Mouse (Mus musculus) MEL (cell line): Measurements from ENCODE around the gene Ddah1.

Experiments
- BHLHE40 ChIP-seq: IDR thresholded peaks from 2 replicates; pipeline ENCODE4 v1.6.1; 2012; ENCODE audit warnings: low read depth, mild to moderate bottlenecking, inconsistent platforms, low read length, improper control_type of control experiment, borderline replicate concordance
- CHD2 ChIP-seq: IDR thresholded peaks from 2 replicates; pipeline ENCODE4 v1.6.1; 2011; ENCODE audit warnings: low read length, improper control_type of control experiment
- CTCF ChIP-seq, 3 experiments: IDR thresholded peaks in 2 of 3; conservative IDR thresholded peaks in 1 of 3; 2 replicates each; pipeline ENCODE4 v1.5.1; 2011 to 2012; ENCODE audit warnings: low read length in 3 of 3, low read depth in 2 of 3, mild to moderate bottlenecking in 2 of 3, improper control_type of control experiment in 1 of 3, inconsistent platforms in 1 of 3, mixed read lengths in 1 of 3, moderate library complexity in 1 of 3; ENCODE audit not compliant: control insufficient read depth in 1 of 3, insufficient read depth in 1 of 3, poor library complexity in 1 of 3, severe bottlenecking in 1 of 3
- EP300 ChIP-seq, 2 experiments: IDR thresholded peaks; 2 replicates each; pipeline ENCODE4 v1.6.1; 2011; ENCODE audit warnings: improper control_type of control experiment in 2 of 2, low read length in 2 of 2, low read depth in 1 of 2, mild to moderate bottlenecking in 1 of 2
- HCFC1 ChIP-seq: IDR thresholded peaks from 2 replicates; pipeline ENCODE4 v1.6.1; 2012; ENCODE audit warnings: low read depth, mild to moderate bottlenecking, inconsistent platforms, low read length, improper control_type of control experiment, moderate library complexity
- MAFK ChIP-seq: IDR thresholded peaks from 2 replicates; pipeline ENCODE4 v1.6.1; 2011; ENCODE audit warnings: low read depth, mild to moderate bottlenecking, low read length, improper control_type of control experiment, borderline replicate concordance
- MAX ChIP-seq: IDR thresholded peaks from 2 replicates; pipeline ENCODE4 v1.6.1; 2011; ENCODE audit warnings: low read length, improper control_type of control experiment
- MYB ChIP-seq: IDR thresholded peaks from 2 replicates; pipeline ENCODE4 v1.6.1; 2011; ENCODE audit warnings: mild to moderate bottlenecking, low read depth, low read length, improper control_type of control experiment
- NELFE ChIP-seq: IDR thresholded peaks from 2 replicates; pipeline ENCODE4 v1.6.1; 2011; ENCODE audit warnings: low read depth, low read length, improper control_type of control experiment
- RAD21 ChIP-seq: IDR thresholded peaks from 2 replicates; pipeline ENCODE4 v1.6.1; 2011; ENCODE audit warnings: mild to moderate bottlenecking, low read depth, low read length, improper control_type of control experiment
- ZC3H11A ChIP-seq: IDR thresholded peaks from 2 replicates; pipeline ENCODE4 v1.6.1; 2012; ENCODE audit warnings: low read depth, mild to moderate bottlenecking, inconsistent platforms, low read length, improper control_type of control experiment
- ZKSCAN1 ChIP-seq: IDR thresholded peaks from 2 replicates; pipeline ENCODE4 v1.6.1; 2012; ENCODE audit warnings: low read depth, mild to moderate bottlenecking, inconsistent platforms, low read length, improper control_type of control experiment, moderate library complexity

- TF ChIP-seq ZKSCAN1 (no peak), RAD21 (no peak), HCFC1 (no peak), CHD2 (no peak), NELFE (no peak), MYB (no peak), EP300 (IDR thresholded peaks at IDR 0.05; ENCODE audit: low read depth in 1 of 2, low read length in 2 of 2) (no peak), CTCF (IDR thresholded peaks at IDR 0.05 in 2 of 3, conservative IDR thresholded peaks at IDR 0.05 in 1 of 3; ENCODE audit: control insufficient read depth in 1 of 3, insufficient read depth in 1 of 3, low read depth in 2 of 3, low read length in 3 of 3, poor library complexity in 1 of 3, severe bottlenecking in 1 of 3) (no peak), MAX (no peak), ZC3H11A (no peak), BHLHE40 (no peak), MAFK (no peak)
These were observed 129.0 kb downstream of the Ddah1 start for GRCm38 (mm10) chr3:145887430-145887971.
